In the genomic region with DNA sequence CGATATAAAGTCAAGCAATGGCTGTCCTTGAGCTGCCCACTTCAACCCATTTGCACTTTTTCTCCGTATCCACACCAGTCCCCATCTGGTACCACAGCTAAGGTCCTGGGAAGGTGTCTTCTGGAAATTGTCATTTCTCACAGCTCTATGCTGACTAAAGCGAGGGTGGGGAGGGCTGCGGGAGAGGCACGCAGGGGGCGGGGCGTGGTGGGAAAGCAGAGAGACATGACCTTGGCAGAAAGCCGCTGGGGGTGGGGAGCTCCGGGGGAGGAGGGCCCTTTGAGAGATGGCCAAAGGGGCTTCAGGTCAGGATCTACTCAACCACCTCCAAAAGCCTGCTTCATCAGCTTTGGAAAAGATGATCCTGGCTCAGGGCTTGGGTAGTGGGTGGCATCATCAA, we compare ENCODE assay signal across 11 mouse cellular contexts. TPM values are rescaled to one million over a fixed set of nuclear protein-coding genes. Genes with fewer than 3 reads are reported as not detected.
DNase-seq lines count a peak whose midpoint lies in the region; ATAC-seq and TF ChIP-seq lines count a peak whose summit lies in the region.
"Had no signal": no experiment of that assay in that cellular context is flagged by ENCODE, and none has a peak within 500 bp of the region (broad histone marks: within the 10 kb centered on the region; RNA-seq: fewer than 3 reads in every experiment).

No protein-coding gene starts in this region.

- no peak for TF ChIP-seq CTCF in G1E (IDR thresholded peaks at IDR 0.05; ENCODE audit: low read depth, low read length)
- TF ChIP-seq CTCF in embryonic fibroblast, embryonic 13.5 days (IDR thresholded peaks at IDR 0.05; ENCODE audit: borderline replicate concordance, insufficient read depth, low read length) = no peak

- peak overlapping the region; percentile 21 for H3ac ChIP-seq in myocyte (ENCODE audit: control insufficient read depth, insufficient read length)

- H3K9me3 ChIP-seq in kidney, embryonic 16.5 days (ENCODE audit: low read length) = no peaks in the 10 kb centered on the region
- no peaks in the 10 kb centered on the region for H3K9me3 ChIP-seq in G1E (replicated peaks)
- H3K9me3 ChIP-seq in midbrain, embryonic 14.5 days (ENCODE audit: control insufficient read depth, low read length) = no peaks in the 10 kb centered on the region
- H3K9me3 ChIP-seq: neural tube, embryonic 13.5 days had no signal

- H3K4me1 ChIP-seq in kidney, embryonic 16.5 days (ENCODE audit: insufficient read depth, low read length) = peaks cover 1% of the 10 kb centered on the region; the same call in 1 of the 2 replicates
- peaks cover 44% of the 10 kb centered on the region for H3K4me1 ChIP-seq in G1E (ENCODE audit: insufficient read depth, low read depth, low read length)
- H3K4me1 ChIP-seq in embryonic fibroblast, embryonic 13.5 days (ENCODE audit: control insufficient read depth, insufficient read depth, low read length) = peaks cover 7% of the 10 kb centered on the region; the same call in 1 of the 2 replicates
- no peaks in the 10 kb centered on the region for H3K4me1 ChIP-seq in midbrain, embryonic 14.5 days (ENCODE audit: control insufficient read depth, insufficient read depth, low read length)
- H3K4me1 ChIP-seq: neural tube, embryonic 13.5 days had no signal

- no peak overlapping the region for H3K27ac ChIP-seq in kidney, embryonic 16.5 days (ENCODE audit: low read length)
- H3K27ac ChIP-seq in embryonic fibroblast, embryonic 13.5 days (ENCODE audit: insufficient read depth, low read length) = peak overlapping the region; percentile 65
- no peak overlapping the region for H3K27ac ChIP-seq in midbrain, embryonic 14.5 days (replicated peaks; ENCODE audit: low read depth, low read length)
- H3K27ac ChIP-seq: neural tube, embryonic 13.5 days had no signal

- H3K36me3 ChIP-seq in kidney, embryonic 16.5 days (ENCODE audit: insufficient read depth, low read length) = no peaks in the 10 kb centered on the region
- peaks cover 17% of the 10 kb centered on the region for H3K36me3 ChIP-seq in G1E (replicated peaks)
- H3K36me3 ChIP-seq in myocyte (ENCODE audit: control insufficient read depth, insufficient read depth) = no peaks in the 10 kb centered on the region
- H3K36me3 ChIP-seq in midbrain, embryonic 14.5 days (ENCODE audit: control insufficient read depth, insufficient read depth, low read length) = no peaks in the 10 kb centered on the region
- H3K36me3 ChIP-seq: neural tube, embryonic 13.5 days had no signal

- H3K4me2 ChIP-seq in kidney, embryonic 16.5 days (replicated peaks; ENCODE audit: low read depth, low read length) = peak overlapping the region; percentile 51
- H3K4me2 ChIP-seq in myocyte (ENCODE audit: low read depth) = peak overlapping the region; percentile 60
- H3K4me2 ChIP-seq in midbrain, embryonic 14.5 days (ENCODE audit: low read length) = no peak overlapping the region

- TF ChIP-seq POLR2A in embryonic fibroblast, embryonic 13.5 days (IDR thresholded peaks at IDR 0.05; ENCODE audit: low read depth, low read length) = no peak
- no peak for TF ChIP-seq POLR2A in myocyte (IDR thresholded peaks at IDR 0.05; ENCODE audit: insufficient read length, low read depth)

- WGBS in kidney, embryonic 16.5 days = 43% methylated on average over 9 of the region's 9 CpGs
- WGBS in midbrain, embryonic 14.5 days = 29% methylated on average over 9 of the region's 9 CpGs

- DNase-seq in kidney, adult 18-20 months = no peak
- no peak for DNase-seq in G1E (ENCODE audit: low spot score)
- DNase-seq in midbrain, embryonic 14.5 days = no peak
- DNase-seq in layer of hippocampus, adult 8-10 months (ENCODE audit: low spot score in 2 of 2) = no peak
- no peak for DNase-seq in spleen, adult 18-20 months
- DNase-seq: embryo, embryonic 11 days; gastrocnemius, postnatal 14 days had no signal

- peaks cover 22% of the 10 kb centered on the region for H3K79me2 ChIP-seq in myocyte (ENCODE audit: control insufficient read depth, insufficient read depth)

- no peaks in the 10 kb centered on the region for H3K27me3 ChIP-seq in kidney, embryonic 16.5 days (ENCODE audit: insufficient read depth, low read length)
- no peaks in the 10 kb centered on the region for H3K27me3 ChIP-seq in G1E (ENCODE audit: insufficient read depth, low read length)
- H3K27me3 ChIP-seq in myocyte (ENCODE audit: control insufficient read depth, insufficient read depth, insufficient read length) = no peaks in the 10 kb centered on the region
- H3K27me3 ChIP-seq in midbrain, embryonic 14.5 days (ENCODE audit: control insufficient read depth, insufficient read depth, low read length) = peaks cover 12% of the 10 kb centered on the region; the same call in 1 of the 2 replicates

- peak overlapping the region; percentile 55; the same call in 1 of the 2 replicates for H3K4me3 ChIP-seq in kidney, embryonic 16.5 days (ENCODE audit: low read length)
- H3K4me3 ChIP-seq in G1E (ENCODE audit: low read depth, low read length) = peak overlapping the region; percentile 75; the same call in 1 of the 2 replicates
- H3K4me3 ChIP-seq in embryonic fibroblast, embryonic 13.5 days (ENCODE audit: insufficient read depth, low read length) = no peak overlapping the region
- H3K4me3 ChIP-seq in myocyte = peak overlapping the region; percentile 41
- H3K4me3 ChIP-seq in midbrain, embryonic 14.5 days (replicated peaks; ENCODE audit: low read depth, low read length) = no peak overlapping the region

- H3K9ac ChIP-seq in kidney, embryonic 16.5 days (replicated peaks; ENCODE audit: low read length) = no peak overlapping the region
- no peak overlapping the region for H3K9ac ChIP-seq in midbrain, embryonic 14.5 days (replicated peaks; ENCODE audit: low read length)

- no peak for ATAC-seq in kidney, embryonic 16.5 days (ENCODE audit: low FRiP score, low TSS enrichment)
- no peak for ATAC-seq in G1E (ENCODE audit: extremely low read depth, insufficient number of reproducible peaks, low FRiP score, poor library complexity, severe bottlenecking)
- no peak for ATAC-seq in midbrain, embryonic 14.5 days (ENCODE audit: low FRiP score, low TSS enrichment)

TF ChIP-seq in myocyte, 11 proteins besides CTCF, POLR2A, EP300 and RAD21:
- TF ChIP-seq CEBPB (IDR thresholded peaks at IDR 0.05; ENCODE audit: insufficient read depth, poor library complexity, severe bottlenecking) (no peak), POLR2AphosphoS2 (IDR thresholded peaks at IDR 0.05; ENCODE audit: insufficient read length, low read depth) (no peak), SRF (IDR thresholded peaks at IDR 0.05; ENCODE audit: control insufficient read depth, insufficient read length, low read depth) (no peak), MAX (IDR thresholded peaks at IDR 0.05; ENCODE audit: low read depth) (no peak), TCF3 (IDR thresholded peaks at IDR 0.05; ENCODE audit: insufficient read length, low read depth) (no peak), REST (IDR thresholded peaks at IDR 0.05; ENCODE audit: insufficient read depth, insufficient read length) (no peak), E2F4 (IDR thresholded peaks at IDR 0.05; ENCODE audit: insufficient read depth) (no peak)

RNA-seq across cellular contexts. Expression of a gene that starts 7.9 kb away (rescaled TPM):
- polyA plus RNA-seq in kidney, embryonic 16.5 days (2015; fragmentation: Nextera tagmentation; extraction: Ambion mirVana) = 5.1 and 5.8 TPM in 2 replicates
- total RNA-seq in G1E (2014; fragmentation: Nextera tagmentation) (87.3 and 92.6 TPM in 2 replicates), G1E (2017) (12.4 and 13.4 TPM in 2 replicates)
- polyA plus RNA-seq in G1E (2012) (19.9 and 26.5 TPM in 2 replicates), myocyte (2012; fragmentation: generic; extraction: Trizol) (7.0 TPM)
- 27.1 and 30.6 TPM in 2 replicates for polyA plus RNA-seq in embryonic fibroblast, embryonic 13.5 days (2011; ENCODE audit: insufficient read length, low read depth, missing spikeins)
- polyA plus RNA-seq in midbrain, embryonic 14.5 days (2014; fragmentation: Nextera tagmentation; extraction: Ambion mirVana) = 0.20 and 0.95 TPM in 2 replicates
- total RNA-seq in layer of hippocampus, adult 8-10 months (2022) = 1 to 10 TPM; 1.0 to 3.1 (median 1.9) TPM

RNA-seq across cellular contexts. Expression of a gene that starts 58.3 kb away (rescaled TPM):
- 105 and 106 TPM in 2 replicates for polyA plus RNA-seq in kidney, embryonic 16.5 days (2015; fragmentation: Nextera tagmentation; extraction: Ambion mirVana)
- total RNA-seq in G1E (2014; fragmentation: Nextera tagmentation) (48.0 and 48.8 TPM in 2 replicates), G1E (2017) (53.7 and 71.4 TPM in 2 replicates)
- polyA plus RNA-seq in G1E (2012) (5.1 and 7.0 TPM in 2 replicates), myocyte (2012; fragmentation: generic; extraction: Trizol) (33.2 TPM)
- 32.0 and 33.7 TPM in 2 replicates for polyA plus RNA-seq in embryonic fibroblast, embryonic 13.5 days (2011; ENCODE audit: insufficient read length, low read depth, missing spikeins)
- polyA plus RNA-seq in midbrain, embryonic 14.5 days (2014; fragmentation: Nextera tagmentation; extraction: Ambion mirVana) = 28.5 and 38.8 TPM in 2 replicates
- total RNA-seq in layer of hippocampus, adult 8-10 months (2022) = 10 to 100 TPM; 24.5 to 30.3 (median 26.9) TPM

Comparison
In these comparisons a context has a peak if more than half of its experiments do, and no peak if none do; other contexts are left out.
1. H3K4me3 ChIP-seq: peak in kidney, embryonic 16.5 days (single experiment), G1E (single experiment) and myocyte (single experiment); none in embryonic fibroblast, embryonic 13.5 days (single experiment) and midbrain, embryonic 14.5 days (single experiment).